Mouse (Mus musculus): ENCODE results near the gene Steap1.

GRCm38 (mm10) chr5:5707341-5708278, 41.5 kb downstream of the Steap1 start:
- TF ChIP-seq POLR2A (IDR thresholded peaks at IDR 0.05; ENCODE audit: insufficient read depth, low read depth, low read length), result no peak
- TF ChIP-seq CTCF (IDR thresholded peaks at IDR 0.05; ENCODE audit: insufficient read depth, low read depth, low read length), result no peak

All from olfactory bulb, adult 2 months (tissue).